Mouse (Mus musculus) small intestine, adult 2 months (tissue): Measurements from ENCODE around the gene Smg5.

Experiments
- CTCF ChIP-seq: fragments of 200-500 bp; IDR thresholded peaks from 2 replicates; pipeline ENCODE4 v1.5.1; 2012; ENCODE audit warnings: low read depth, mild to moderate bottlenecking, control low read depth, inconsistent platforms, low read length, moderate library complexity, mixed read lengths; ENCODE audit not compliant: insufficient replicate concordance, insufficient read length; ENCODE audit errors: extremely low read depth
- POLR2A ChIP-seq: fragments of 200-500 bp; IDR thresholded peaks from 2 replicates; pipeline ENCODE4 v1.6.1; 2012; ENCODE audit warnings: low read depth, mild to moderate bottlenecking, control low read depth, inconsistent platforms, low read length, moderate library complexity

DNA sequence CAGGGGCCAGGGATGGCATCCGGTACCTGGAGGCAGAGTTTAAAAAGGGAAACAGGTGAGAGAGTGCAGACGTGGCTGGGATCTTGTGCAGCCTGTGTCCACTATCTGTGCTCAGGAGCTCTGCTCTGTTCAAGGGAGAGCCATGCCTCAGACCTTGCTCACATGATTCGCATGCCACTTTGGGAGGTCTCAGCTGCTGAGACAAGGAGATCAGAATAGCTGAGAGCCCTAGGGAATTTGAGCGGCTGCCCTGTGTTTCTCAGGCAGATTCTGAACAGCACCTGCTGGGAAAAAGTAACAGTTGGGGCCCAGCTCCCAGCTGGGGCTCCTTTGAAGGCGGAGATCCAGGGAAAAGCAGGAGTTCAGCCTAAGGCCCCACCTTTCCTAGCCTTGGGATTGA, 23.5 kb downstream of the Smg5 start:
- TF ChIP-seq POLR2A (no peak), CTCF (no peak)
